Mouse (Mus musculus) kidney, embryonic 14.5 days (tissue): Measurements from ENCODE around the gene Olfr700. TPM values are rescaled to one million over a fixed set of nuclear protein-coding genes. Genes with fewer than 3 reads are reported as not detected.

Experiments
- ATAC-seq: fragments of 200-750 bp; cut with Nextera tagmentation; 2 replicates; pipeline ENCODE4 v1.8.0; 2017; ENCODE audit warnings: moderate number of reproducible peaks, mild to moderate bottlenecking, moderate TSS enrichment, moderate library complexity; ENCODE audit not compliant: low FRiP score, low TSS enrichment
- H3K27ac ChIP-seq: fragments of 300-500 bp; sonication (generic); 2 replicates; pipeline ENCODE4 v1.5.1; 2014; ENCODE audit warnings: low read depth, mild to moderate bottlenecking, low read length, moderate library complexity, mixed read lengths
- H3K27me3 ChIP-seq: fragments of 300-500 bp; sonication (generic); 2 replicates; pipeline ENCODE4 v1.6.1; 2014; ENCODE audit warnings: mild to moderate bottlenecking, low read length; ENCODE audit not compliant: control insufficient read depth, insufficient read depth
- H3K36me3 ChIP-seq: fragments of 300-500 bp; sonication (generic); 2 replicates; pipeline ENCODE4 v1.6.1; 2014; ENCODE audit warnings: low read length, mixed read lengths; ENCODE audit not compliant: control insufficient read depth, insufficient read depth
- H3K4me1 ChIP-seq: fragments of 300-500 bp; sonication (generic); 2 replicates; pipeline ENCODE4 v1.6.1; 2014; ENCODE audit warnings: low read length, mixed read lengths; ENCODE audit not compliant: control insufficient read depth, insufficient read depth
- H3K4me2 ChIP-seq: fragments of 300-500 bp; sonication (generic); replicated peaks from 2 replicates; pipeline ENCODE4 v1.6.1; 2014; ENCODE audit warnings: low read depth, mild to moderate bottlenecking, low read length
- H3K4me3 ChIP-seq: fragments of 300-500 bp; sonication (generic); 2 replicates; pipeline ENCODE4 v1.5.1; 2014; ENCODE audit warnings: mild to moderate bottlenecking, low read length
- H3K9ac ChIP-seq: fragments of 300-500 bp; sonication (generic); 2 replicates; pipeline ENCODE4 v1.6.1; 2014; ENCODE audit warnings: low read depth, mild to moderate bottlenecking, low read length, moderate library complexity
- H3K9me3 ChIP-seq: fragments of 300-500 bp; sonication (generic); 2 replicates; pipeline ENCODE4 v1.6.1; 2016; ENCODE audit warnings: low read length; ENCODE audit not compliant: control insufficient read depth
- WGBS: fragments of 180-500 bp; shearing (Covaris S2); extraction: QIAGEN DNeasy Blood & Tissue Kit; methylation state at CpG from one replicate; pipeline ENCODE4 v1.1.7; 2014; 5-methylcytosine and 5-hydroxymethylcytosine counted together
- polyA plus RNA-seq: library from polyadenylated mRNA; unstranded; fragments of >200 nt; fragmentation: Nextera tagmentation; extraction: Ambion mirVana; gene quantifications from 2 replicates; pipeline ENCODE4 v1.2.1, GENCODE M21; 2014

Gene Olfr700
- polyA plus RNA-seq, 1 experiment from 2014 or later, result not detected

- Histone ChIP-seq H3K9me3 (no peaks in the 10 kb centered on the region), H3K4me2 (no peak overlapping the region), H3K4me3 (no peak overlapping the region), H3K27ac (no peak overlapping the region), H3K9ac (no peak overlapping the region), H3K27me3 (no peaks in the 10 kb centered on the region), H3K4me1 (no peaks in the 10 kb centered on the region), H3K36me3 (no peaks in the 10 kb centered on the region)
- WGBS, result 90% methylated on average over 2 of the region's 2 CpGs
- no peak for ATAC-seq
These were observed 49.8 kb downstream of the Olfr700 start for GRCm38 (mm10) chr7:106758800-106759199.

Other genes with a start within 250 kb of the Olfr700 start
- not detected in 2 replicates for gene Olfr693, start 128.2 kb downstream of the Olfr700 start, polyA plus RNA-seq
- not detected in 2 replicates for gene Olfr694, start 117.0 kb downstream of the Olfr700 start, polyA plus RNA-seq
- not detected in 2 replicates for gene Olfr695, start 92.4 kb downstream of the Olfr700 start, polyA plus RNA-seq
- not detected in 2 replicates for gene Olfr697, start 66.4 kb downstream of the Olfr700 start, polyA plus RNA-seq
- not detected in 2 replicates for gene Olfr698, start 53.4 kb downstream of the Olfr700 start, polyA plus RNA-seq
- not detected in 2 replicates for gene Olfr699, start 15.6 kb downstream of the Olfr700 start, polyA plus RNA-seq
- gene Olfr701, start 5.3 kb upstream of the Olfr700 start, polyA plus RNA-seq, result not detected in 2 replicates
- gene Olfr702, start 25.1 kb upstream of the Olfr700 start, polyA plus RNA-seq, result not detected in 2 replicates
- gene Olfr703, start 34.5 kb upstream of the Olfr700 start, polyA plus RNA-seq, result not detected in 2 replicates
- not detected in 2 replicates for gene Olfr704, start 54.4 kb upstream of the Olfr700 start, polyA plus RNA-seq
- not detected in 2 replicates for gene Olfr705, start 68.1 kb upstream of the Olfr700 start, polyA plus RNA-seq
- not detected in 2 replicates for gene Olfr706, start 79.3 kb upstream of the Olfr700 start, polyA plus RNA-seq
- gene Olfr707, start 92.4 kb upstream of the Olfr700 start, polyA plus RNA-seq, result not detected in 2 replicates
- gene Olfr1532-ps1, start 99.2 kb upstream of the Olfr700 start, polyA plus RNA-seq, result not detected in 2 replicates
- gene Olfr709-ps1, start 123.4 kb upstream of the Olfr700 start, polyA plus RNA-seq, result not detected in 2 replicates
- not detected in 2 replicates for gene Olfr710, start 139.5 kb upstream of the Olfr700 start, polyA plus RNA-seq
- not detected in 2 replicates for gene Olfr6, start 155.1 kb upstream of the Olfr700 start, polyA plus RNA-seq
- gene Olfr711, start 166.6 kb upstream of the Olfr700 start, polyA plus RNA-seq, result not detected in 2 replicates
- not detected in 2 replicates for gene Olfr2, start 197.2 kb upstream of the Olfr700 start, polyA plus RNA-seq
- not detected in 2 replicates for gene Olfr713, start 222.3 kb upstream of the Olfr700 start, polyA plus RNA-seq